Mouse (Mus musculus) ES-E14 (cell line): ENCODE results near the gene Zfp386.

Experiments
- CHD2 ChIP-seq: IDR thresholded peaks from 2 replicates; pipeline ENCODE4 v1.6.1; 2014; ENCODE audit warnings: mild to moderate bottlenecking, low read depth, low read length, inconsistent platforms
- HCFC1 ChIP-seq: IDR thresholded peaks from 2 replicates; pipeline ENCODE4 v1.6.1; 2012; ENCODE audit warnings: low read length, inconsistent platforms, borderline replicate concordance; ENCODE audit not compliant: insufficient read depth
- MAFK ChIP-seq: IDR thresholded peaks from 2 replicates; pipeline ENCODE4 v1.6.1; 2014; ENCODE audit warnings: mild to moderate bottlenecking, low read depth, low read length, inconsistent platforms; ENCODE audit not compliant: insufficient read depth
- ZC3H11A ChIP-seq: IDR thresholded peaks from 2 replicates; pipeline ENCODE4 v1.6.1; 2012; ENCODE audit warnings: low read depth, mild to moderate bottlenecking, inconsistent platforms, low read length, borderline replicate concordance

GRCm38 (mm10) chr12:116061561-116062193 is 14.2 kb downstream of the Zfp386 start:
- no peak for TF ChIP-seq ZC3H11A
- TF ChIP-seq HCFC1: no peak
- no peak for TF ChIP-seq MAFK
- no peak for TF ChIP-seq CHD2
